Mouse (Mus musculus) MEL (cell line): Measurements from ENCODE around the gene Hecw2. TPM values are rescaled to one million over a fixed set of nuclear protein-coding genes. Genes with fewer than 3 reads are reported as not detected.

Experiments used
- DNase-seq: peaks from one replicate; pipeline ENCODE4 v3.0.0; 2011; ENCODE audit warnings: low read depth, low spot score
- H3K27ac ChIP-seq: 2 replicates; pipeline ENCODE4 v1.5.1; 2012; ENCODE audit warnings: low read depth, mild to moderate bottlenecking, control low read depth, low read length, moderate library complexity; ENCODE audit not compliant: control insufficient read depth
- H3K27me3 ChIP-seq, 2 experiments: fragments of 150-350 bp in 1 of 2; sonication (generic) in 1 of 2; 2 replicates each; pipeline ENCODE4 v1.6.1; 2012; ENCODE audit warnings: low read length in 2 of 2, mild to moderate bottlenecking in 2 of 2, improper control_type of control experiment in 1 of 2, moderate library complexity in 1 of 2; ENCODE audit not compliant: insufficient read depth in 2 of 2, control insufficient read depth in 1 of 2
- H3K36me3 ChIP-seq, 2 experiments: 2 replicates each; pipeline ENCODE4 v1.6.1; 2012 to 2014; ENCODE audit warnings: low read length in 2 of 2, improper control_type of control experiment in 1 of 2, inconsistent platforms in 1 of 2, mild to moderate bottlenecking in 1 of 2; ENCODE audit not compliant: insufficient read depth in 2 of 2, control insufficient read depth in 1 of 2
- H3K4me1 ChIP-seq, 2 experiments: fragments of 150-350 bp in 1 of 2; sonication (generic) in 1 of 2; 2 replicates each; pipeline ENCODE4 v1.6.1; 2012; ENCODE audit warnings: low read length in 2 of 2, improper control_type of control experiment in 1 of 2, mild to moderate bottlenecking in 1 of 2; ENCODE audit not compliant: insufficient read depth in 2 of 2, control insufficient read depth in 1 of 2
- H3K4me3 ChIP-seq, 2 experiments: fragments of 150-350 bp in 1 of 2; sonication (generic) in 1 of 2; 2 replicates each; pipeline ENCODE4 v1.5.1; 2012; ENCODE audit warnings: low read depth in 2 of 2, low read length in 2 of 2, mild to moderate bottlenecking in 2 of 2, moderate library complexity in 2 of 2, control low read depth in 1 of 2, improper control_type of control experiment in 1 of 2; ENCODE audit not compliant: control insufficient read depth in 1 of 2, insufficient read depth in 1 of 2
- H3K79me2 ChIP-seq: 2 replicates; pipeline ENCODE4 v1.6.1; 2012; ENCODE audit warnings: mild to moderate bottlenecking, low read length, moderate library complexity; ENCODE audit not compliant: control insufficient read depth, poor library complexity, insufficient read depth
- H3K9ac ChIP-seq: 2 replicates; pipeline ENCODE4 v1.6.1; 2012; ENCODE audit warnings: low read depth, mild to moderate bottlenecking, control low read depth, low read length, moderate library complexity; ENCODE audit not compliant: control insufficient read depth, poor library complexity, severe bottlenecking
- H3K9me3 ChIP-seq: fragments of 150-350 bp; sonication (generic); replicated peaks from 2 replicates; pipeline ENCODE4 v1.6.1; 2012; ENCODE audit warnings: mild to moderate bottlenecking, low read length, improper control_type of control experiment, moderate library complexity; ENCODE audit not compliant: insufficient read depth
- CHD2 ChIP-seq: IDR thresholded peaks from 2 replicates; pipeline ENCODE4 v1.6.1; 2011; ENCODE audit warnings: low read length, improper control_type of control experiment
- ELF1 ChIP-seq: IDR thresholded peaks from 2 replicates; pipeline ENCODE4 v1.6.1; 2014; ENCODE audit warnings: low read depth, mild to moderate bottlenecking, inconsistent platforms, low read length, improper control_type of control experiment, moderate library complexity
- EP300 ChIP-seq, 2 experiments: IDR thresholded peaks; 2 replicates each; pipeline ENCODE4 v1.6.1; 2011; ENCODE audit warnings: improper control_type of control experiment in 2 of 2, low read length in 2 of 2, low read depth in 1 of 2, mild to moderate bottlenecking in 1 of 2
- ETS1 ChIP-seq: IDR thresholded peaks from 2 replicates; pipeline ENCODE4 v1.6.1; 2012; ENCODE audit warnings: low read depth, mild to moderate bottlenecking, inconsistent platforms, low read length, improper control_type of control experiment, moderate library complexity
- JUND ChIP-seq: IDR thresholded peaks from 2 replicates; pipeline ENCODE4 v1.6.1; 2011; ENCODE audit warnings: low read depth, mild to moderate bottlenecking, improper control_type of control experiment, low read length
- KAT2A ChIP-seq: conservative IDR thresholded peaks from 2 replicates; pipeline ENCODE4 v1.6.1; 2012; ENCODE audit warnings: low read depth, low read length, improper control_type of control experiment, inconsistent platforms
- MAX ChIP-seq: IDR thresholded peaks from 2 replicates; pipeline ENCODE4 v1.6.1; 2011; ENCODE audit warnings: low read length, improper control_type of control experiment
- MAZ ChIP-seq: IDR thresholded peaks from 2 replicates; pipeline ENCODE4 v1.6.1; 2012; ENCODE audit warnings: low read depth, mild to moderate bottlenecking, inconsistent platforms, low read length, improper control_type of control experiment
- MXI1 ChIP-seq: IDR thresholded peaks from 2 replicates; pipeline ENCODE4 v1.6.1; 2011; ENCODE audit warnings: mild to moderate bottlenecking, low read depth, low read length, improper control_type of control experiment
- NELFE ChIP-seq: IDR thresholded peaks from 2 replicates; pipeline ENCODE4 v1.6.1; 2011; ENCODE audit warnings: low read depth, low read length, improper control_type of control experiment
- NRF1 ChIP-seq: IDR thresholded peaks from 2 replicates; pipeline ENCODE4 v1.6.1; 2014; ENCODE audit warnings: low read depth, mild to moderate bottlenecking, inconsistent platforms, low read length, improper control_type of control experiment, moderate library complexity; ENCODE audit not compliant: poor library complexity, insufficient read depth, severe bottlenecking
- POLR2A ChIP-seq, 2 experiments: IDR thresholded peaks; 2 replicates each; pipeline ENCODE4 v1.6.1; 2011 to 2012; ENCODE audit warnings: low read length in 2 of 2, mild to moderate bottlenecking in 2 of 2, control low read depth in 1 of 2, improper control_type of control experiment in 1 of 2, low read depth in 1 of 2, moderate library complexity in 1 of 2; ENCODE audit not compliant: control insufficient read depth in 1 of 2, insufficient read depth in 1 of 2, poor library complexity in 1 of 2
- POLR2AphosphoS2 ChIP-seq: IDR thresholded peaks from 2 replicates; pipeline ENCODE4 v1.6.1; 2011; ENCODE audit warnings: low read length, improper control_type of control experiment
- POLR2AphosphoS5 ChIP-seq: IDR thresholded peaks from 2 replicates; pipeline ENCODE4 v1.6.1; 2012; ENCODE audit warnings: low read depth, borderline replicate concordance, mild to moderate bottlenecking, inconsistent platforms, low read length, moderate library complexity, mixed read lengths
- SMC3 ChIP-seq: IDR thresholded peaks from 2 replicates; pipeline ENCODE4 v1.6.1; 2011; ENCODE audit warnings: low read depth, low read length, improper control_type of control experiment
- TCF12 ChIP-seq: IDR thresholded peaks from 2 replicates; pipeline ENCODE4 v1.6.1; 2014; ENCODE audit warnings: low read depth, mild to moderate bottlenecking, inconsistent platforms, low read length, improper control_type of control experiment, moderate library complexity
- USF1 ChIP-seq: IDR thresholded peaks from 2 replicates; pipeline ENCODE4 v1.6.1; 2014; ENCODE audit warnings: low read depth, mild to moderate bottlenecking, inconsistent platforms, low read length, improper control_type of control experiment, moderate library complexity
- USF2 ChIP-seq, 2 experiments: IDR thresholded peaks; 2 replicates each; pipeline ENCODE4 v1.6.1; 2011 to 2012; ENCODE audit warnings: improper control_type of control experiment in 2 of 2, low read length in 2 of 2, borderline replicate concordance in 1 of 2, inconsistent platforms in 1 of 2, low read depth in 1 of 2, mild to moderate bottlenecking in 1 of 2; ENCODE audit not compliant: insufficient read depth in 1 of 2
- ZKSCAN1 ChIP-seq: IDR thresholded peaks from 2 replicates; pipeline ENCODE4 v1.6.1; 2012; ENCODE audit warnings: low read depth, mild to moderate bottlenecking, inconsistent platforms, low read length, improper control_type of control experiment, moderate library complexity
- ZNF384 ChIP-seq: IDR thresholded peaks from 2 replicates; pipeline ENCODE4 v1.6.1; 2012; ENCODE audit warnings: low read depth, mild to moderate bottlenecking, inconsistent platforms, low read length, improper control_type of control experiment
- polyA plus RNA-seq, 2 experiments: library from polyadenylated mRNA; stranded (reverse) in 1 of 2; unstranded in 1 of 2; fragments of >175 nt in 1 of 2; fragments of >200 nt in 1 of 2; gene quantifications; 2 replicates each; pipeline versions ENCODE4 v1.2.1 to v1.2.4; 2012; ENCODE audit warnings: low replicate concordance in 2 of 2, low read depth in 1 of 2; ENCODE audit not compliant: insufficient read length in 2 of 2, insufficient read depth in 1 of 2, missing spikeins in 1 of 2
- total RNA-seq: library from RNA; depleted of rRNA; stranded (reverse); fragments of 300-350 nt; gene quantifications from 2 replicates; pipeline ENCODE4 v1.2.3, GENCODE M21; 2012

Hecw2 gene
- total and polyA plus RNA-seq, 3 experiments, result not detected

DNA sequence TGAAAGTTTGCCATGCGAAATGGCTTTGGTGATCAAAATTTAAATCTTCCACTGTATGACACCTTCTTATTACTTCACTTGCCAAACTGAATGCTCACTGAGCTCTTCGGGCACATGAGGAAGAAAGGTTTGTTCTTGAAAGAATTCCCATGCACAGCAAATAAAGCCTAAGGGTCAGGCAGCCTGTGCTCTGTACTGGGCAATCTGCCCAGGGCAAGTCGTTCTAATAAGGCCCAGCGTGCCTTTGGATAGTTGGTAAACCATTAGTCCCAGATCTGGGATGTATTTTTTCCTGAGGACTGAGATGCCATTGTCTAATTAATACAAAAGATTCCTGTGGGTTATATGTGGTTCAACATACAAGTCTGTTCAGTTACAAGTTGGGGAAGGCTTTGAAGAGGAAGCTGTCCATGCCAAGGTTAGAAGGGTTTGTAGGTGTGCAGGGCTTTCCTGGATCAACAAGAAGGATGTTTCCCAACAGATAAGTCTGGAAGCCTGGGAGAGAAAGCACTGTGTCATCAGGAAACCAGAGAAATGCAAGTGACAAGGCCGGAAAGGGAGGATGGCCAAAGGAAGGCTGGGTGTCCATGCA lies 374.8 kb downstream of the Hecw2 start (continued):
- TF ChIP-seq ELF1 (no peak), POLR2A (IDR thresholded peaks at IDR 0.05; ENCODE audit: control insufficient read depth in 1 of 2, insufficient read depth in 1 of 2, low read depth in 1 of 2, low read length in 2 of 2, poor library complexity in 1 of 2) (no peak)

DNA sequence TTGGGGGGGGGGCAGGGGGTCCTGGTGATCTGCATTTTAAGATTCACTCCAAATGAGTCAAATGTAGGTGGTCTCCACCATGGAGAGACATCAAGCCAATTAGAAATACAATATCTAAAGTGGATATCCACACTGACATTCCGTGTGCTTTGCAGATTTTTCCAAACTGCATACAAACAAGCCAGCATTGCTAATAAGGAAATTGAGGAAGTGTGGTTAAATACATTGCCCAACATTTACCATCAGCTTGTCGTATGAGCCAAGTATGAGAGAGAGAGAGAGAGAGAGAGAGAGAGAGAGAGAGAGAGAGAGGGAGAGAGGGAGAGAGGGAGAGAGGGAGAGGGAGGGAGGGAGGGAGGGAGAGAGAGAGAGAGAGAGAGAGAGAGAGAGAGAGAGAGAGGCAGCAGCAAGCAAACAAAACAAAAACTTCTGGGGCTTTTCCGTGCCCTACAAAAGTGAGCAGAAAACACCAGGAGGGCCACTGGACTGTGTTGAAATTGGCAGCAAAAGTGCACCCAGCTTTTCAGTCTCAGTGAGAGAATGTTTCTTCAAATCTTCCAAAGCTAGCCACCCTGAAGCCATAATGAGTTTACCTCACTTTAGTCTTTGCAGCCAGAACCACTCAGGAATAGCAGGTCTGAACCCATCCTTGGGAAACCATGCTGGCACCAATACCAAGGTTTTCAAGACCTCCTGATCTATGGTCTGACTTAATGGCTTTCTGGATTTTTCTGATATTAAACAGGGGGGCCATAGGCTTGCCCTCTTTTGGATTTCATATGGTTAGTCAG lies 376.7 kb downstream of the Hecw2 start:
- no peak overlapping the region for H3K4me3 ChIP-seq
- H3K36me3 ChIP-seq, result no peaks in the 10 kb centered on the region
- TF ChIP-seq POLR2AphosphoS2, result no peak
- no peak for TF ChIP-seq USF1
- TF ChIP-seq SMC3, result no peak
- TF ChIP-seq MXI1, result no peak
- TF ChIP-seq KAT2A, result no peak
- no peak for TF ChIP-seq USF2 (IDR thresholded peaks at IDR 0.05; ENCODE audit: borderline replicate concordance in 1 of 2, insufficient read depth in 1 of 2, low read depth in 1 of 2, low read length in 2 of 2)
- no peak for TF ChIP-seq JUND
- no peak for TF ChIP-seq NELFE
- no peak for TF ChIP-seq MAX
- TF ChIP-seq EP300 (IDR thresholded peaks at IDR 0.05; ENCODE audit: low read depth in 1 of 2, low read length in 2 of 2), result no peak
- no peak for TF ChIP-seq POLR2A (IDR thresholded peaks at IDR 0.05; ENCODE audit: control insufficient read depth in 1 of 2, insufficient read depth in 1 of 2, low read depth in 1 of 2, low read length in 2 of 2, poor library complexity in 1 of 2)
- no peak for TF ChIP-seq POLR2AphosphoS5
- no peak for TF ChIP-seq MAZ
- TF ChIP-seq ZNF384, result no peak
- no peak for TF ChIP-seq CHD2
- no peak for TF ChIP-seq ETS1
- TF ChIP-seq TCF12, result no peak
- TF ChIP-seq ZKSCAN1, result no peak
- no peak for TF ChIP-seq NRF1
- H3K9me3 ChIP-seq, result no peaks in the 10 kb centered on the region
- no peaks in the 10 kb centered on the region for H3K27me3 ChIP-seq
- DNase-seq, result no peak
- H3K27ac ChIP-seq, result no peak overlapping the region
- H3K79me2 ChIP-seq, result no peaks in the 10 kb centered on the region
- no peak overlapping the region for H3K9ac ChIP-seq
- H3K4me1 ChIP-seq, result no peaks in the 10 kb centered on the region
